Mouse (Mus musculus): Measurements from ENCODE around the gene Vmn2r19.

DNA sequence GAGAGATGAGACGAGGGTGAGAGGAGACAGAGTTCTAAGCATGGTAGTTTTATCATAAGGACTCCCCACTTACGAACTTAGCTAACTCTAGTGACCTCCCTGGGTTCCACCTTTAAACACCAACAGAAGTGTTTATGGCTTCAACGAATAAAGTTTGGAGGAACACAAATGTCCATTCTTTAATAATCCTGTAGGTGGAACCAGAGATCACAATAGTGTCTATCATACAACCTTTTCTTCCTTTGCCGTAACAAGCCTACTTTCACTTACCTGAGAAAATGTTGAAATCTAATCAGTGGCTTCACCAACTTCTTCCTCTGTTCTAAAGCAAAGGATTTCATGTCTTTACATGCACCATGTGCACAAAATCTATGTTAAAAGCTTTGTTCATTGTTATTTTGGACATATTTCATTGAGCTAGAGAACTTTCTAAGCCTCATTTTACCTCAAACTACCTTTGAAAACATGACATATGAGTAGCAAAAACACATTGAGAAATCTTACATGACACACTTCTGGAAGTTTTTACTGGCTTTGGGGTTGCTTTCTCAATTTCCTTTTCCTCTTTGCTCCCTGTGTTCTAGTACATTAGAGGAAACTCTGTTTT lies 46.5 kb upstream of the Vmn2r19 start, which contains the start of gene Clec4d:
- TF ChIP-seq CTCF (IDR thresholded peaks at IDR 0.05; ENCODE audit: low read depth), result peak; percentile 38
- TF ChIP-seq EP300 (optimal IDR thresholded peaks at IDR 0.05), result no peak

All from stomach, postnatal 0 days (tissue).